Mouse (Mus musculus) cortical plate, adult 2 months (tissue): ENCODE results near the gene Slc7a8.

Source experiments
- CTCF ChIP-seq: fragments of 200-500 bp; IDR thresholded peaks from 2 replicates; pipeline ENCODE4 v1.5.1; 2011; ENCODE audit warnings: mild to moderate bottlenecking, control low read depth, low read length; ENCODE audit not compliant: insufficient read depth; ENCODE audit errors: extremely low read depth
- POLR2A ChIP-seq: fragments of 200-500 bp; IDR thresholded peaks from 2 replicates; pipeline ENCODE4 v1.6.1; 2011; ENCODE audit warnings: mild to moderate bottlenecking, low read length, control low read depth; ENCODE audit not compliant: insufficient read depth; ENCODE audit errors: extremely low read depth

- TF ChIP-seq CTCF: no peak
- TF ChIP-seq POLR2A: no peak
Measured at GRCm38 (mm10) chr14:54737634-54738033, 44.1 kb downstream of the Slc7a8 start.
